Mouse (Mus musculus) forebrain, embryonic 10.5 days (tissue): ENCODE results near the gene Slc8a2. TPM values are rescaled to one million over a fixed set of nuclear protein-coding genes. Genes with fewer than 3 reads are reported as not detected.
A peak's percentile ranks its signal among the peaks of the same experiment; 100 is the strongest.

Experiments used
- DNase-seq: peaks from one replicate; pipeline ENCODE4 v3.0.0-alpha.2; 2017; ENCODE audit warnings: low spot score; ENCODE audit errors: extremely low spot score
- H3K27ac ChIP-seq: fragments of 300-500 bp; sonication (generic); 2 replicates; pipeline ENCODE4 v1.5.1; 2016; ENCODE audit warnings: mild to moderate bottlenecking
- H3K27me3 ChIP-seq: fragments of 300-500 bp; sonication (generic); 2 replicates; pipeline ENCODE4 v1.6.1; 2016; ENCODE audit warnings: mild to moderate bottlenecking; ENCODE audit not compliant: poor library complexity, severe bottlenecking
- H3K36me3 ChIP-seq: fragments of 300-500 bp; sonication (generic); replicated peaks from 2 replicates; pipeline ENCODE4 v1.6.1; 2016; ENCODE audit warnings: mild to moderate bottlenecking, moderate library complexity
- H3K4me1 ChIP-seq: fragments of 300-500 bp; sonication (generic); 2 replicates; pipeline ENCODE4 v1.6.1; 2016
- H3K4me3 ChIP-seq: fragments of 300-500 bp; sonication (generic); 2 replicates; pipeline ENCODE4 v1.5.1; 2016; ENCODE audit warnings: mild to moderate bottlenecking, moderate library complexity
- H3K9me3 ChIP-seq: fragments of 300-500 bp; sonication (generic); 2 replicates; pipeline ENCODE4 v1.6.1; 2016; ENCODE audit warnings: mild to moderate bottlenecking, moderate library complexity
- WGBS: fragments of 180-500 bp; shearing (Covaris S2); methylation state at CpG from one replicate; pipeline ENCODE4 v1.1.7; 2016; 5-methylcytosine and 5-hydroxymethylcytosine counted together
- polyA plus RNA-seq: library from polyadenylated mRNA; unstranded; fragments of >200 nt; fragmentation: Nextera tagmentation; extraction: Ambion mirVana; gene quantifications from 2 replicates; pipeline ENCODE4 v1.2.1, GENCODE M21; 2016

Gene Slc8a2
- polyA plus RNA-seq, 1 experiment from 2014 or later: 0.22 TPM

DNA sequence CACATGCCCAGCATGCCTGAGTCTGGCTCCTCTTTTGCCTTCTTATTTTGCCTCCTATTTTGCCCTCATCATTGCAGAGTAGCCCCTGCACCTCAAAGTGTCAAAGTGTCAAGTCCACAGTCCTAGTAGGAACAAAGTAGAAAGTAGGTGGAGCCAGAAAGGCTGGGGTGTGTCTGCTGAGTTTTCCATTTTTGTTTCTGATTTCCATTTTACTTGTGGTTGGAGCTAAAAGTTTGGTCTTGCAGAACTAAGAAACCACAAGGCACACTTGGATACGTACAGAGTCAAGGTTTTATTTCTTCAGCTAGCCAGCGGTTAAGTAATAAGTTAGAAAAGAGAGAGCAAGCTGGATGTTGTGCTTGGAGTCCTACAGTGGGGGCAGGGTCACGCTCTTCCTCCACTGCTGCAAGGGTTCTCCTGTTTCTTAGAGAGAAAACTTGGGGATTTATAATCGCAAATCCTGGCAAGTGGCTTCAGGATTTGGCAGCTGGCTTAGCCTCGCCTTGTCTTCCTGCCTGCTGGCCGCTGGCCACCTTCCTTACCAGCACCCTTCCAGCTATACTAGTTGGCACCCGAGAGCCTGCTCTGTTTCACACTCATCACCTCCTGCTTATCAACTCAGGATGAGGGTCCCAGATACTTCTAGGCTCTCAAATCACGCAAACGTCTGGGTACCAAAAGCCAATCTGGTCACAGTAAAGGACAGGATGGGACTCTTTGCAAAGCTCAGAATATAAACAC, 25.7 kb downstream of the Slc8a2 start:
- H3K9me3 ChIP-seq: no peaks in the 10 kb centered on the region
- H3K36me3 ChIP-seq: no peaks in the 10 kb centered on the region
- H3K4me3 ChIP-seq: no peak overlapping the region
- H3K27me3 ChIP-seq: peaks cover 31% of the 10 kb centered on the region
- 79% methylated on average over 9 of the region's 9 CpGs for WGBS
- no peak overlapping the region for H3K27ac ChIP-seq
- no peak for DNase-seq
- H3K4me1 ChIP-seq: peaks cover 9% of the 10 kb centered on the region

DNA sequence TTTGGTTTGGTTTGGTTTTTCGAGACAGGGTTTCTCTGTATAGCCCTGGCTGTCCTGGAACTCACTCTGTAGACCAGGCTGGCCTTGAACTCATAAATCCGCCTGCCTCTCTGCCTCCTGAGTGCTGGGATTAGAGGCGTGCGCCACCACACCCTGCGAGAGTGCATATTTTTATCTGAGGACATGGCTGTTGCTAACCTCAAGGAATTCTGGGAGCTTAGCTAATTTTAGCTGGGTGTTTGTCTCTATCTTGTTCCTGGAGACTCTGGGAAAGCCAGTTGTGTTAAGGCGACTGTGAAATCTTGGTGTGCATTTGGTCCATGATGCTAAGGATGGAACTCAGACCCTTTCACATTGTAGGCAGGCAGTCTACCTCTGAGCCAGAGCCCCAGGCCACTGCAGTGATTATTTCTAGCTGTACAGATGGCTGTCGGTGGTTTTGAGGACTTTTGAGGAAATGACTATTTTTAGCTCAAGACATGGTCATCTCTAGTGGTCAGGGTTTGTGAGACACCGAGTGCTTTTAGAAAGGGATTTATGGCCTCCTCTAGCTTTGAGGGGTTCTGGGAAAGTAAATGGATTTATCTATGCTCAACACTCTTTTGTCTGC, 26.6 kb downstream of the Slc8a2 start:
- no peaks in the 10 kb centered on the region for H3K36me3 ChIP-seq
- no peak overlapping the region for H3K27ac ChIP-seq
- H3K4me1 ChIP-seq: peaks cover 9% of the 10 kb centered on the region
- H3K4me3 ChIP-seq: no peak overlapping the region
- no peaks in the 10 kb centered on the region; the same call in 1 of the 2 replicates for H3K9me3 ChIP-seq
- DNase-seq: no peak
- peaks cover 36% of the 10 kb centered on the region for H3K27me3 ChIP-seq
- whole genome bisulfite sequencing: 85% methylated on average over 8 of the region's 8 CpGs

DNA sequence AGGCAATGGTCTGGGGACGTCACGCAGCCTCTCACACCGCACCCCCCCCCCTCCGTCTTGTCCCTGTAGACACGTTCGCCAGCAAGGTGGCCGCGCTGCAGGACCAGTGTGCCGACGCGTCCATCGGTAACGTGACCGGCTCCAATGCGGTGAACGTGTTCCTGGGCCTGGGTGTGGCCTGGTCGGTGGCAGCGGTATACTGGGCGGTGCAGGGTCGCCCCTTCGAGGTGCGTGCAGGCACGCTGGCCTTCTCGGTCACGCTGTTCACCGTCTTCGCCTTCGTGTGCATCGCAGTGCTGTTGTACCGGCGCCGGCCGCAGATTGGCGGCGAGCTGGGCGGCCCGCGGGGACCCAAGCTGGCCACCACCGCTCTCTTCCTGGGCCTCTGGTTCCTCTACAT, 29.1 kb downstream of the Slc8a2 start:
- H3K27me3 ChIP-seq: peaks cover 36% of the 10 kb centered on the region
- no peak overlapping the region for H3K27ac ChIP-seq
- H3K4me1 ChIP-seq: peaks cover 9% of the 10 kb centered on the region
- H3K36me3 ChIP-seq: no peaks in the 10 kb centered on the region
- DNase-seq: no peak
- peaks cover 4% of the 10 kb centered on the region; the same call in 1 of the 2 replicates for H3K9me3 ChIP-seq
- H3K4me3 ChIP-seq: peak overlapping the region; percentile 37
- 7% methylated on average over 39 of the region's 39 CpGs for WGBS

DNA sequence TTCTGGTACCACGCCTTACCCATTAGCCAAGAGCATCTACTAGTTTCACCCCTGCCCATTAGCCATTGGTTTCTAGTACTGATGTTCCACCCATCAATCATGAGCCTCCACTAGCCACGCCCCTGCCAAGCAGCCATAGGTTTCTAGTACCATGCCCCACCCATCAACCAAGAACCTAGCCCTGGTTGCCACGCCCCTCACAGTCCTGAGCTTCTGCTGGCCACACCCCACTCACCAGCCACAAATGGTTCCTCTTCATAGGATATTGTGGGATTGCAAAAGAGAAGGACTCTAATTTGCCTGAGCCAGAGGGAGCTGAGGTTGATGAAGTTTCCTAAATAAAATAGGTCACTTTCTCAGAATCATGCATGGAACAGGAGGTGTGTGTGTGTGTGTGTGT, 31.1 kb downstream of the Slc8a2 start:
- Histone ChIP-seq H3K4me3 (no peak overlapping the region), H3K9me3 (peaks cover 4% of the 10 kb centered on the region; the same call in 1 of the 2 replicates), H3K36me3 (no peaks in the 10 kb centered on the region), H3K27me3 (peaks cover 36% of the 10 kb centered on the region), H3K27ac (no peak overlapping the region), H3K4me1 (peaks cover 9% of the 10 kb centered on the region)
- no peak for DNase-seq
- WGBS: 57% methylated on average over 3 of the region's 3 CpGs

DNA sequence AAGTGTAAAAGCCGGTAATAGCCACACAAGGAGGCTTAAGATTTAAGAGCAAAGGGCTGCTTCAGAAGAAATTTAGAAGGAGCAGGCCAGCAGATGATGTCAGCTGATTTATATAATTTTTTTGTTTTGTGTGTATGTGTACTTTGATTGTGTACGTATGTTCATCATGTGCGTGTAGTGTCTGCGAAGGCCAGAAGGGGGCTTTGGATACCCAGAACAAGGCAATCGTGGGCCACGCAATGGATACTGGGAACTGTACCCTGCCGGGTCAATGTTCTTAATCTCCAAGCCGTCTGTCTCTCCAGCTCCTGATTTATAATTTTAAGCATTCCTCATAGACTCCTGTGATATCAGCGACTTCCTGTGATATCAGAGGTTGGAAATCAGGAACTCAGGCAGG, 31.7 kb downstream of the Slc8a2 start:
- no peaks in the 10 kb centered on the region for H3K36me3 ChIP-seq
- peaks cover 4% of the 10 kb centered on the region; the same call in 1 of the 2 replicates for H3K9me3 ChIP-seq
- WGBS: 89% methylated on average over 9 of the region's 9 CpGs
- H3K4me3 ChIP-seq: no peak overlapping the region
- H3K4me1 ChIP-seq: peaks cover 9% of the 10 kb centered on the region
- no peak overlapping the region for H3K27ac ChIP-seq
- peaks cover 36% of the 10 kb centered on the region for H3K27me3 ChIP-seq
- no peak for DNase-seq

DNA sequence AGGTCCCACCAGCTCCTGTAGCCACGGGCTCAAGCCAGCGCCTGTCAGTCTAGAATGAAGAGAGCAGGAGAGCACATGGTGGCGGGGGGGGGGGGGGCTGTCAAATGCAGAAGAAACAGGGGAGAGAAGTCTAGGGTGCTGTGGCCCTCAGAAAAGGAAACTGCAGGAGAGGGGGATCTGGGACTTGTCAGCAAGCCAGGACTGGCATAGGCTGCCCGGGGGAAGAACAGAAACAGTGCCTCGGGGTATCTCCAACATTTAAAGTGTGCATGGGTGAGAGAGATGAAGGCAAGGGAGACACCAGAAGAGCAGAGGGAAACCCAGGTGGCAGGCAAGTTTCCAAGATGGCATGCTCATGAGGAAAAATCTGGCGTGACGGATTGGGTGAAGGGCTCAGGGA, 32.4 kb downstream of the Slc8a2 start:
- DNase-seq: no peak
- H3K4me1 ChIP-seq: peaks cover 9% of the 10 kb centered on the region
- no peak overlapping the region for H3K27ac ChIP-seq
- H3K36me3 ChIP-seq: no peaks in the 10 kb centered on the region
- H3K9me3 ChIP-seq: peaks cover 4% of the 10 kb centered on the region; the same call in 1 of the 2 replicates
- H3K4me3 ChIP-seq: no peak overlapping the region
- WGBS: 86% methylated on average over 7 of the region's 7 CpGs
- H3K27me3 ChIP-seq: peaks cover 36% of the 10 kb centered on the region

- 8% methylated on average over 1 of the region's 1 CpGs for WGBS
- H3K27ac ChIP-seq: peak overlapping the region; percentile 87
- peaks cover 6% of the 10 kb centered on the region; the same call in 1 of the 2 replicates for H3K27me3 ChIP-seq
- peaks cover 9% of the 10 kb centered on the region for H3K9me3 ChIP-seq
- H3K36me3 ChIP-seq: no peaks in the 10 kb centered on the region
- peaks cover 53% of the 10 kb centered on the region for H3K4me1 ChIP-seq
- no peak for DNase-seq
- H3K4me3 ChIP-seq: no peak overlapping the region
These were observed 42.5 kb downstream of the Slc8a2 start for GRCm38 (mm10) chr7:16172141-16172581.

- 52% methylated on average over 1 of the region's 1 CpGs for WGBS
- no peak overlapping the region; the same call in 1 of the 2 replicates for H3K4me3 ChIP-seq
- DNase-seq: no peak
- peaks cover 1% of the 10 kb centered on the region; the same call in 1 of the 2 replicates for H3K36me3 ChIP-seq
- H3K27me3 ChIP-seq: peaks cover 6% of the 10 kb centered on the region; the same call in 1 of the 2 replicates
- H3K4me1 ChIP-seq: peaks cover 53% of the 10 kb centered on the region
- H3K9me3 ChIP-seq: peaks cover 8% of the 10 kb centered on the region
- peak overlapping the region; percentile 87 for H3K27ac ChIP-seq
These were observed 43.0 kb downstream of the Slc8a2 start for GRCm38 (mm10) chr7:16172586-16173140.

- no peak for DNase-seq
- Histone ChIP-seq H3K27me3 (peaks cover 6% of the 10 kb centered on the region; the same call in 1 of the 2 replicates), H3K27ac (peak overlapping the region; percentile 87), H3K4me1 (peaks cover 53% of the 10 kb centered on the region), H3K4me3 (0 out of 2 replicates have a peak overlapping the region, but pooled peaks have one; percentile 84), H3K36me3 (peaks cover 6% of the 10 kb centered on the region), H3K9me3 (peaks cover 4% of the 10 kb centered on the region; the same call in 1 of the 2 replicates)
- WGBS: 65% methylated on average over 5 of the region's 5 CpGs
These were observed 43.5 kb downstream of the Slc8a2 start for GRCm38 (mm10) chr7:16173146-16173545.

- H3K4me1 ChIP-seq: peaks cover 53% of the 10 kb centered on the region
These were observed 45.2 kb downstream of the Slc8a2 start, which contains the start of gene Meis3 for GRCm38 (mm10) chr7:16174597-16175541. Gene Meis3, plus strand, starts transcription at chr7:16175090.

DNA sequence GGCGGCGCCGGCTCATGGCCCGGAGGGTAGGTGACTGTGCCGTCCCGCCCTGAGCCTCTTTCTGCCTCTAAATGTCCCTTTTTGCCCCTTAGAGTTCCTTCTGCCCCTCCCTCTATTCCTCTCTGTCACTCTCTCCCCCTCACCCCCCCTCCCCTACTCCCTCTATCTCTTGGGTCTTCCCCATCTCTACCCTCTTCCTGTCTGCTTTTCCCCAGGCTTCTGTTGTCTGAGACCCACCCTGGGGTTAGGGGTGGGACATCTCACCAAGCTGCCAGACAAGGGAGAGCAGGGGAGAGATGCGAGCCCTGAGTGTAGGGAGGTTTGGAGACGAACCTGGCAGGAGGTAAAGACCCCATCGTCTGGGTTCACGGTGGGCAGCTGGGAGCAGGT, 45.9 kb downstream of the Slc8a2 start:
- H3K9me3 ChIP-seq: no peaks in the 10 kb centered on the region
- peaks cover 53% of the 10 kb centered on the region for H3K4me1 ChIP-seq
- H3K4me3 ChIP-seq: peak overlapping the region; percentile 84
- no peak for DNase-seq
- H3K27ac ChIP-seq: peak overlapping the region; percentile 87
- peaks cover 30% of the 10 kb centered on the region for H3K36me3 ChIP-seq
- H3K27me3 ChIP-seq: peaks cover 6% of the 10 kb centered on the region; the same call in 1 of the 2 replicates
- under 1% methylated on average over 10 of the region's 10 CpGs for WGBS

More at GRCm38 (mm10) chr7:16174597-16175541, 45.2 kb downstream of the Slc8a2 start, which contains the start of gene Meis3:
- Histone ChIP-seq H3K4me3 (peak within 1 kb of the TSS; percentile 84), H3K9me3 (no peaks in the 10 kb centered on the region), H3K27me3 (peaks cover 6% of the 10 kb centered on the region; the same call in 1 of the 2 replicates), H3K27ac (peak within 1 kb of the TSS; percentile 87), H3K36me3 (peaks cover 23% of the 10 kb centered on the region)
- peak; percentile 79 for DNase-seq
- WGBS: under 1% methylated on average over 42 of the region's 42 CpGs

GRCm38 (mm10) chr7:16178114-16178513, 48.5 kb downstream of the Slc8a2 start:
- 83% methylated on average over 4 of the region's 4 CpGs for WGBS
- no peaks in the 10 kb centered on the region for H3K9me3 ChIP-seq
- no peak for DNase-seq
- no peak overlapping the region for H3K27ac ChIP-seq
- peaks cover 39% of the 10 kb centered on the region for H3K36me3 ChIP-seq
- H3K4me3 ChIP-seq: no peak overlapping the region
- H3K27me3 ChIP-seq: peaks cover 6% of the 10 kb centered on the region; the same call in 1 of the 2 replicates
- H3K4me1 ChIP-seq: peaks cover 35% of the 10 kb centered on the region
